Mouse (Mus musculus) urinary bladder, postnatal 10 days (tissue): ENCODE data around the gene Snapc3.
"Not testable (repeated sequence)": the region's sequence is repeated elsewhere in the genome, so short reads cannot be mapped to it uniquely, and the experiment has no call there.

Experiments
- DNase-seq: peaks from one replicate; pipeline ENCODE4 v3.0.0; 2022; ENCODE audit warnings: low spot score

Snapc3 gene

DNA sequence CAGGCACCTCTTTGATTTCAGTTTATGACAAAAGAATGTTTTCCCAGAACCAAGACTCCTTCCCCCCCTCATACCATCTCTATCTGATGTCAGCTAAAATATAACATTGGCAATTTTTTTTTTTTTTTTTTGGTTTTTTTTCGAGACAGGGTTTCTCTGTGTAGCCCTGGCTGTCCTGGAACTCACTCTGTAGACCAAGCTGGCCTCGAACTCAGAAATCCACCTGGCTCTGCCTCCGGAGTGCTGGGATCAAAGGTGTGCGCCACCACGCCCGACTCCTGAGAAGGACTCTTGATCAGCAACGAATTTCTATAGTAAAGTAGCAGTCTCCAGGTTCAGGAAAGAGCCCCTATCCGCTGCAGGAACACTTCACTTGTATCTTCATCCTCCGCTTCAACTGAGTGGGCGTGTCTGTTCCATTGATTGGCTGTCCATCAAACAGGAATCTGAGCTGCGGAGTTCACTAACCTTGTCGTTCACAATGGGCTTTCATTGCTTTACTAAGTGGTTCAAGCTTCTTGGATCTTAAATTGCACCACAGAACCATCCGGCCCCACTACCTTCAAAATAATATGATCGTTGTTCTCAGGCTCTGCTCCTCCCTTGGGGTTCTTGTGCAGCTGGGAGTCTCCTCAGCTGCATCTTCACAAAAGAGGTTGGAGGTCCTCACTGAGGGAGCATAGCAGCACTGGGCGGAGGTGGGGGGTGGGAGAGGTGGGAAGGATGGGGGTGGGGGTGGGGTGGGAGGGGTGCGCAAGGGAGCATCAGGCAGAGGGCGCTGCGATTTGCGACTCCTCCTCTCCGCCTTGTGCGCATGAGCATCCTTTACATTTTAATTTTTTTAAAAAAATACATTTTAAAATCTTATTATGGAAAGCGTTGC, 82.9 kb downstream of the Snapc3 start:
- DNase-seq: no peak

DNA sequence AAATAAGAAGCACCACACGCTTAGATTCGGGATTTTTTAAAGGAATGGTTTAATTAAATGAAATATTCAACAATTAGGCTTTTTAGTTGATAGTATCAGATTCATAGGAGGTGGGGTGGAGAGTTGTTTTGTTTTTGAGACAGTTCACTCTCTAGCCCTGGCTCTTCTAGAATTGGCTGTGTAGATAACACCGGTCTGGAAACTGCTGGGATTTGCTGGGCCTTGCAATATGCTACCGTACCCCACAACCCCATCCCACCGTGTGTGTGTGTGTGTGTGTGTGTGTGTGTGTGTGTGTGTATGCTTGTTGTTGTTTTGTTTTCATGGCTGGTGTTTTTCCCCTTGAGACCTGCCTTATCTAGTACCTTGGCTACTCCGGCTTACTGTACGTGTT, 83.5 kb downstream of the Snapc3 start:
- no peak for DNase-seq

DNA sequence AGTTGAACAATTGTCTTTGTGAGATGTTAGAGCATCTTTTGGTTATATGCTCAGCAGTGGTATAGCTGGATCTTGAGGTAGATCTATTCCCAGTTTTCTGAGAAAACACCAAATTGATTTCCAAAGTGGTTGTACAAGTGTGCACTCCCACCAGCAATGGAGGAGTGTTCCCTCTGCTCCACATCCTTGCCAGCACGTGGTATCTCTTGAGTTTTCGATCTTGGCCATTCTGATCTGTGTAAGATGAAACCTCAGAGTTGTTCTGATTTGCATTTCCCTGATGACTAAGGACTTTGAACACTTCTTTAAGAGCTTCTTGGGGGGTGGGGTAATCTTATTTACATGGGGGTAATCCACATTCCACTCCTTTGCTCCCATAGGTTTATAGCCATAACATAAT, 92.1 kb downstream of the Snapc3 start:
- no peak for DNase-seq

DNA sequence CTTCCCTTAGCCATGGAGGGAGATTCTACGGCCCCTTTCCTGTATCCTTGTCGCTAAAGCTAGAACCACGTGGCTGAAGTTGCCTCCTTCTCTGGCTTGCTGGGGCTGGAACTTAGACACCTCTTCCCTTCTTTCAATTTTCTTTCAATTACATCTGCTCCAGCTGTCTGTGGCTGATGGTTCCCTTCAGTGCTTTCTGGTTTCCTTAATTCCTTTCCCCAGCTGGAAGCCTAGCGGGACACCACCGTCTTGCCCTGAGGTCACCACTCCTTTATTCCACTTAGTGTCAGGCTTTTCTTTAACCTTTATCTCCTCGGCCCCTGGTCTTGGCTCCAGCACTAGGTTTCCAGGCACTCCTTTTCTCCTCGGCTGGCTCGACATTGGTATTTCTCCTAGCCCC, 93.6 kb downstream of the Snapc3 start:
- no peak for DNase-seq

DNA sequence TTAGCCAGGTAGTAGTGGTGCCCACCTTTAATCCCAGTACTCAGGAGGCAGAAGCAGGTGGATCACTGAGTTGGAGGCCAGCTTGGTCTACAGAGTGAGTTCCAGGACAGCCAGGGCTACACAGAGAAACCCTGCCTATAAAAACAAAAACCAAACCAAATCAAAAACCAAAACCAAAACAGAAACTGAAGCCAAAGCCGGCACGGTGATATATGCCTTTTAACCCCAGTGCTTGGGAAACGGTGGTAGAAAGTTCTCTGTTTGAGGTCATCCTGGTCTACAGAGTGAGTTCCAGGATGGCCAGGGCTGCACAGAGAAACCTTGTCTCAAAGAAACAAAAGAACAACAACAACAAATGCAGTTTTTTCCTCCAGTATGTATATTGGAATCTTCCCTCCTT, 94.7 kb downstream of the Snapc3 start:
- no peak for DNase-seq

DNA sequence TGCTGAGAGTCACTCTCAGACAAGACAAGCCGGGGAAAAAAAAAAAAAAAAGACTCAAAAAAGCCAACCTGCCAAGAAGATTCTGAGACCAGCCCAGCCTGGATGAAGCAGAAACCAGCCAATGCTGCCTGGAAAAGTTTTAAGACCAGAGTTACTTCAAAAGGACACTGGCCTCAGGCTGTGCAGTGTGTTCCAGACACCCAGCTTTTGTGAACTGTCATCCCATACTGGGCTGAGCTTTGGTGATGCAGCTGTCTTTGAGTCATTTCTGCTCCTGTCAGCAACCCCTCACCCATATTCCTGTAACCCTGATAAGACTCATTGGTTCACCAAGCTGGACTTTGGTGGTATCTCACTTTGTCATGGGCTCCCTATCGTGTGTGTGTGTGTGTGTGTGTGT, 95.1 kb downstream of the Snapc3 start:
- DNase-seq: no peak

DNA sequence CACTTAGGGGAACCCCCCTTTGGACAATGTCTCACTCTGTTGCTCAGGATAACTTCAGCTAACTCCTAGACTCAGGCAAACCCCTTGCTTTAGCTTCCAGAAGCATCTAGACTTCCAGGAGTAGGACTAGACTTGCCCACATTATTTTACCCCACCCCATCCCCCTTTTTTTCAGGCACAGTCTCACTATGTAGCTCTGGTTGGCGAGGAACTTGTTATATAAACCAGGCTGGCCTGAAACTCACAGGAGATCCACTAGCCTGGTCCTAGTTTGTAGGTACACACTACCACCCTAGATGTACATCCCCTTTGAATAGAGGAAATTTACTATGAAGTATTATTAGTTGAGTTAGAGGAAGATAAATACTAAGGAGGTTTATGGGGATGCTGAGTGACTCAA, 96.7 kb downstream of the Snapc3 start:
- no peak for DNase-seq

DNA sequence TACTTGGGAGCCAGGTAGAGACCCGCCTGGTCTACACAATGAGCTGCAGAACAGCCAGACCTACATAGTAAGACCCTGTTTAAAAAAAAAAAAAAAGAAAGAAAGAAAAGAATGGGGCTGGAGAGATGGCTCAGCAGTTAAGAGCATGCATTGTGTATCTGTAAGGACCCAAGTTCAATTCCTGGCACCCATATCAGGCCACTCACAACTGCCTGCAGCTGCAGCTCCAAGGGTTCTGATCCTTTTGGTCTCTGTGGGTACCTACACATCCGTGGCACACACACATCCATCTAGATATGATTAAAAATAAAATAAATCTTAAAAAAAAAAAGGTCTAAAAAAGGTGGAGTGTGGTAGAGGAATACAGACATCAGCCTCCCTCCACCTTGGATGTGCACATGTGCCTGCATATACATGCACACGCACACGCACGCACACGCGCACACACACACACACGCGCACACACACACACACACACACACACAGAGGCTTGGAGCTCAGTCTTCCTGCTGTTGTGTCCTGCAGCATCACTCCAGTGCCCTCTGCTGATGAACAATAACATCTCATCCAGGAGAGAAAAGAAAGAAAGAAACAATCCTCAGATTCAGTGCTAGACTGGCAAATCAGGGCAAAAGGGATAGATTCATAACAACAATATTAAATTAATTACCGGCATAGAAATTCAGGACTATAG, 97.6 kb downstream of the Snapc3 start:
- DNase-seq: no peak

DNA sequence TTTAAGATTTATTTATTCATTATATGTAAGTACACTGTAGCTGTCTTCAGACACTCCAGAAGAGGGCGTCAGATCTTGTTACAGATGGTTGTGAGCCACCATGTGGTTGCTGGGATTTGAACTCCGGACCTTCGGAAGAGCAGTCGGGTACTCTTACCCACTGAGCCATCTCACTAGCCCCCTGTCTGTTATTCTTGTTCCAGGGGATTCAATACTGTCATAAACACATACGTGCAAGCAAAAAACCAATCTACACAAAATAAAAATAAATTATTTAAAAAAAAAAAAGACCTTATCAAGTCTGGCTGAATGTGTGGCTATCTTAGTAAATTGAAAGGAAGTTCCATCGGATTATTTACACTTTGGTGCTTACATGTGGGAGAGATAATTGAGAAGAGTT, 98.6 kb downstream of the Snapc3 start:
- DNase-seq: not testable (repeated sequence)
